Mouse (Mus musculus) myocyte (in vitro differentiated cells): Measurements from ENCODE around the gene Efs. TPM values are rescaled to one million over a fixed set of nuclear protein-coding genes. Genes with fewer than 3 reads are reported as not detected.

Experiments used
- H3K27me3 ChIP-seq: one replicate; pipeline ENCODE4 v1.6.1; 2011; ENCODE audit not compliant: control insufficient read depth, insufficient read depth, insufficient read length
- H3K36me3 ChIP-seq: one replicate; pipeline ENCODE4 v1.6.1; 2011; ENCODE audit not compliant: control insufficient read depth, insufficient read depth
- H3K4me2 ChIP-seq: one replicate; pipeline ENCODE4 v1.6.1; 2011; ENCODE audit warnings: low read depth, control low read depth
- H3K4me3 ChIP-seq: one replicate; pipeline ENCODE4 v1.5.1; 2011; ENCODE audit warnings: mild to moderate bottlenecking, control low read depth, moderate library complexity
- H3K79me2 ChIP-seq: one replicate; pipeline ENCODE4 v1.6.1; 2011; ENCODE audit not compliant: control insufficient read depth, insufficient read depth
- H3ac ChIP-seq: one replicate; pipeline ENCODE4 v1.6.1; 2011; ENCODE audit not compliant: control insufficient read depth, insufficient read length
- CEBPB ChIP-seq: IDR thresholded peaks from 2 replicates; pipeline ENCODE4 v1.6.1; 2011; ENCODE audit warnings: mild to moderate bottlenecking, moderate library complexity; ENCODE audit not compliant: poor library complexity, insufficient read depth, severe bottlenecking
- E2F4 ChIP-seq: IDR thresholded peaks from one replicate; pipeline ENCODE4 v1.6.1; 2011; ENCODE audit warnings: mild to moderate bottlenecking, control low read depth, moderate library complexity; ENCODE audit not compliant: insufficient read depth
- MAX ChIP-seq: IDR thresholded peaks from one replicate; pipeline ENCODE4 v1.6.1; 2011; ENCODE audit warnings: low read depth, mild to moderate bottlenecking, control low read depth
- MYOD1 ChIP-seq, 3 experiments: IDR thresholded peaks; one replicate each; pipeline ENCODE4 v1.6.1; 2011; ENCODE audit warnings: control low read depth in 2 of 3, low read depth in 2 of 3, mild to moderate bottlenecking in 2 of 3, moderate library complexity in 1 of 3; ENCODE audit not compliant: insufficient read length in 2 of 3, control insufficient read depth in 1 of 3
- MYOG ChIP-seq, 3 experiments: IDR thresholded peaks; one replicate each; pipeline ENCODE4 v1.6.1; 2011; ENCODE audit warnings: control low read depth in 2 of 3, low read depth in 2 of 3, mild to moderate bottlenecking in 2 of 3; ENCODE audit not compliant: insufficient read length in 2 of 3, control insufficient read depth in 1 of 3, insufficient read depth in 1 of 3
- POLR2A ChIP-seq: IDR thresholded peaks from one replicate; pipeline ENCODE4 v1.6.1; 2011; ENCODE audit warnings: low read depth, mild to moderate bottlenecking, control low read depth, moderate library complexity; ENCODE audit not compliant: insufficient read length
- POLR2AphosphoS2 ChIP-seq: IDR thresholded peaks from one replicate; pipeline ENCODE4 v1.6.1; 2011; ENCODE audit warnings: low read depth, control low read depth; ENCODE audit not compliant: insufficient read length
- REST ChIP-seq: IDR thresholded peaks from one replicate; pipeline ENCODE4 v1.6.1; 2011; ENCODE audit warnings: mild to moderate bottlenecking, control low read depth, moderate library complexity; ENCODE audit not compliant: insufficient read depth, insufficient read length
- SRF ChIP-seq: IDR thresholded peaks from one replicate; pipeline ENCODE4 v1.6.1; 2011; ENCODE audit warnings: low read depth; ENCODE audit not compliant: control insufficient read depth, insufficient read length
- TCF12 ChIP-seq: IDR thresholded peaks from one replicate; pipeline ENCODE4 v1.6.1; 2011; ENCODE audit warnings: mild to moderate bottlenecking, control low read depth; ENCODE audit not compliant: poor library complexity, insufficient read depth, severe bottlenecking
- TCF3 ChIP-seq: IDR thresholded peaks from one replicate; pipeline ENCODE4 v1.6.1; 2011; ENCODE audit warnings: low read depth, control low read depth; ENCODE audit not compliant: insufficient read length
- USF1 ChIP-seq: IDR thresholded peaks from one replicate; pipeline ENCODE4 v1.6.1; 2011; ENCODE audit warnings: low read depth, mild to moderate bottlenecking, control low read depth, moderate library complexity
- polyA plus RNA-seq: library from polyadenylated mRNA; unstranded; fragments of >200 nt; fragmentation: generic; extraction: Trizol; gene quantifications from one replicate; pipeline ENCODE4 v1.2.1, GENCODE M21; 2012; ENCODE audit warnings: missing spikeins

Gene Efs
- polyA plus RNA-seq, 1 experiment, result 0.95 TPM

GRCm38 (mm10) chr14:54956533-54956932 lies 30.6 kb upstream of the Efs start:
- Histone ChIP-seq H3K27me3 (peaks cover 42% of the 10 kb centered on the region), H3K36me3 (no peaks in the 10 kb centered on the region), H3ac (no peak overlapping the region), H3K79me2 (no peaks in the 10 kb centered on the region), H3K4me3 (no peak overlapping the region), H3K4me2 (no peak overlapping the region)
- TF ChIP-seq TCF12 (no peak), POLR2A (no peak), REST (no peak), CEBPB (no peak), MAX (no peak), E2F4 (no peak), SRF (no peak), USF1 (no peak), TCF3 (no peak), POLR2AphosphoS2 (no peak), MYOG (IDR thresholded peaks at IDR 0.05; ENCODE audit: control insufficient read depth in 1 of 3, insufficient read depth in 1 of 3, insufficient read length in 2 of 3, low read depth in 2 of 3) (no peak), MYOD1 (IDR thresholded peaks at IDR 0.05; ENCODE audit: control insufficient read depth in 1 of 3, insufficient read length in 2 of 3, low read depth in 2 of 3) (no peak)

- no peak overlapping the region for H3K4me3 ChIP-seq
- H3ac ChIP-seq, result no peak overlapping the region
- peaks cover 33% of the 10 kb centered on the region for H3K27me3 ChIP-seq
- TF ChIP-seq POLR2AphosphoS2 (no peak), MYOG (IDR thresholded peaks at IDR 0.05; ENCODE audit: control insufficient read depth in 1 of 3, insufficient read depth in 1 of 3, insufficient read length in 2 of 3, low read depth in 2 of 3) (no peak), E2F4 (no peak), CEBPB (no peak), SRF (no peak), MYOD1 (IDR thresholded peaks at IDR 0.05; ENCODE audit: control insufficient read depth in 1 of 3, insufficient read length in 2 of 3, low read depth in 2 of 3) (no peak), MAX (no peak), TCF12 (no peak), REST (no peak), POLR2A (no peak), USF1 (no peak), TCF3 (no peak)
- H3K79me2 ChIP-seq, result no peaks in the 10 kb centered on the region
- H3K36me3 ChIP-seq, result no peaks in the 10 kb centered on the region
- no peak overlapping the region for H3K4me2 ChIP-seq
Observed at GRCm38 (mm10) chr14:54955481-54955880, 29.6 kb upstream of the Efs start.

GRCm38 (mm10) chr14:54954474-54954873 lies 28.5 kb upstream of the Efs start:
- Histone ChIP-seq H3K36me3 (no peaks in the 10 kb centered on the region), H3ac (no peak overlapping the region)
- no peak for TF ChIP-seq POLR2A
- no peak for TF ChIP-seq MYOG (IDR thresholded peaks at IDR 0.05; ENCODE audit: control insufficient read depth in 1 of 3, insufficient read depth in 1 of 3, insufficient read length in 2 of 3, low read depth in 2 of 3)
- TF ChIP-seq CEBPB, result no peak
- no peak for TF ChIP-seq TCF3
- no peak for TF ChIP-seq E2F4
- no peak for TF ChIP-seq REST
- no peak for TF ChIP-seq USF1
- no peak for TF ChIP-seq MAX
- TF ChIP-seq TCF12, result no peak

GRCm38 (mm10) chr14:54953664-54954206 lies 27.8 kb upstream of the Efs start:
- H3K79me2 ChIP-seq, result no peaks in the 10 kb centered on the region
- peaks cover 41% of the 10 kb centered on the region for H3K27me3 ChIP-seq
- no peak overlapping the region for H3K4me2 ChIP-seq
- H3ac ChIP-seq, result no peak overlapping the region
- H3K36me3 ChIP-seq, result no peaks in the 10 kb centered on the region
- no peak overlapping the region for H3K4me3 ChIP-seq
- TF ChIP-seq SRF, result no peak
- no peak for TF ChIP-seq MAX
- TF ChIP-seq POLR2A, result no peak
- no peak for TF ChIP-seq CEBPB
- no peak for TF ChIP-seq MYOD1 (IDR thresholded peaks at IDR 0.05; ENCODE audit: control insufficient read depth in 1 of 3, insufficient read length in 2 of 3, low read depth in 2 of 3)
- no peak for TF ChIP-seq POLR2AphosphoS2
- TF ChIP-seq TCF3, result no peak
- TF ChIP-seq REST, result no peak
- TF ChIP-seq E2F4, result no peak
- no peak for TF ChIP-seq USF1
- no peak for TF ChIP-seq MYOG (IDR thresholded peaks at IDR 0.05; ENCODE audit: control insufficient read depth in 1 of 3, insufficient read depth in 1 of 3, insufficient read length in 2 of 3, low read depth in 2 of 3)
- TF ChIP-seq TCF12, result no peak

More at GRCm38 (mm10) chr14:54954474-54954873, 28.5 kb upstream of the Efs start:
- Histone ChIP-seq H3K4me2 (no peak overlapping the region), H3K79me2 (no peaks in the 10 kb centered on the region), H3K27me3 (peaks cover 42% of the 10 kb centered on the region), H3K4me3 (no peak overlapping the region)

- H3K4me3 ChIP-seq, result no peak overlapping the region
- no peak overlapping the region for H3ac ChIP-seq
- no peaks in the 10 kb centered on the region for H3K36me3 ChIP-seq
- no peaks in the 10 kb centered on the region for H3K79me2 ChIP-seq
- TF ChIP-seq POLR2AphosphoS2 (no peak), CEBPB (no peak), E2F4 (no peak), TCF12 (no peak), POLR2A (no peak), USF1 (no peak), REST (no peak), TCF3 (no peak), MYOG (IDR thresholded peaks at IDR 0.05; ENCODE audit: control insufficient read depth in 1 of 3, insufficient read depth in 1 of 3, insufficient read length in 2 of 3, low read depth in 2 of 3) (no peak), SRF (no peak), MAX (no peak), MYOD1 (IDR thresholded peaks at IDR 0.05; ENCODE audit: control insufficient read depth in 1 of 3, insufficient read length in 2 of 3, low read depth in 2 of 3) (no peak)
- H3K4me2 ChIP-seq, result no peak overlapping the region
- H3K27me3 ChIP-seq, result peaks cover 36% of the 10 kb centered on the region
Observed at GRCm38 (mm10) chr14:54951587-54951986, 25.7 kb upstream of the Efs start.
